Mouse (Mus musculus) olfactory bulb, adult 2 months (tissue): ENCODE measurements around the gene Pcbp4.

Experiments
- CTCF ChIP-seq: fragments of 200-500 bp; IDR thresholded peaks from 2 replicates; pipeline ENCODE4 v1.5.1; 2012; ENCODE audit warnings: low read depth, mild to moderate bottlenecking, low read length, moderate library complexity; ENCODE audit not compliant: insufficient read depth
- POLR2A ChIP-seq: fragments of 200-500 bp; IDR thresholded peaks from 2 replicates; pipeline ENCODE4 v1.6.1; 2012; ENCODE audit warnings: mild to moderate bottlenecking, low read depth, low read length, moderate library complexity; ENCODE audit not compliant: insufficient read depth

- no peak for TF ChIP-seq POLR2A
- no peak for TF ChIP-seq CTCF
Measured at GRCm38 (mm10) chr9:106482578-106483115, 29.6 kb downstream of the Pcbp4 start.
